Mouse (Mus musculus): ENCODE results near the gene Hsdl2.

DNA sequence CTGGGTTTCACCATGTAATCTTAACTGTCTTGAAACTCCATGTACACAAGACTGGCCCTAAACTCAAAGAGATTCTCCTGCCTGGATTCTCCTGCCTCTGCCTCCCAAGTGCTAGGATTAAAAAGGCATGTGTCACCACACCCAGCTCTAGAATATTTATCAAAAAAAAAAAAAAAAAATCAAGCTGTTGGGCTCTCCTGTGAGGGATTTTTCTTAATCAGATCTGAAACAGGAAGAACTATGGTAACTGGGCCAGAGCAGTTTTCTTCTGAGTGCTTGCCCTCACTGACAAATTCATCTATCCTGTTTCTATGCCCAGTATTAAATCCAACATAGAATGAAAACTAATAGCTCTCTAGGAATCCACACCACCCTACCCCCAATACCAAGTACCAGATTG lies 45.7 kb upstream of the Hsdl2 start:
- no peak for TF ChIP-seq CTCF (IDR thresholded peaks at IDR 0.05; ENCODE audit: low read depth, low read length)
- no peak for TF ChIP-seq POLR2A (IDR thresholded peaks at IDR 0.05; ENCODE audit: extremely low read depth, insufficient read depth, low read length)

All from liver, adult 2 months (tissue).